Mouse (Mus musculus) embryonic facial prominence, embryonic 15.5 days (tissue): ENCODE data around the gene Slc38a1. TPM values are rescaled to one million over a fixed set of nuclear protein-coding genes. Genes with fewer than 3 reads are reported as not detected.

Experiments
- ATAC-seq: fragments of 200-750 bp; cut with Nextera tagmentation; 2 replicates; pipeline ENCODE4 v1.8.0; 2017; ENCODE audit warnings: low read depth, moderate TSS enrichment; ENCODE audit not compliant: insufficient number of reproducible peaks, low FRiP score, low TSS enrichment
- H3K27ac ChIP-seq: fragments of 300-500 bp; sonication (generic); replicated peaks from 2 replicates; pipeline ENCODE4 v1.5.1; 2015; ENCODE audit warnings: mild to moderate bottlenecking, inconsistent platforms
- H3K27me3 ChIP-seq: fragments of 300-500 bp; sonication (generic); 2 replicates; pipeline ENCODE4 v1.6.1; 2015; ENCODE audit warnings: inconsistent platforms
- H3K36me3 ChIP-seq: fragments of 300-500 bp; sonication (generic); 2 replicates; pipeline ENCODE4 v1.6.1; 2015; ENCODE audit warnings: mild to moderate bottlenecking, inconsistent platforms
- H3K4me1 ChIP-seq: fragments of 300-500 bp; sonication (generic); 2 replicates; pipeline ENCODE4 v1.6.1; 2015; ENCODE audit warnings: inconsistent platforms
- H3K4me2 ChIP-seq: fragments of 300-500 bp; sonication (generic); replicated peaks from 2 replicates; pipeline ENCODE4 v1.6.1; 2015; ENCODE audit warnings: mild to moderate bottlenecking, inconsistent platforms
- H3K4me3 ChIP-seq: fragments of 300-500 bp; sonication (generic); replicated peaks from 2 replicates; pipeline ENCODE4 v1.5.1; 2015; ENCODE audit warnings: mild to moderate bottlenecking, inconsistent platforms
- H3K9ac ChIP-seq: fragments of 300-500 bp; sonication (generic); 2 replicates; pipeline ENCODE4 v1.6.1; 2015; ENCODE audit warnings: inconsistent platforms
- H3K9me3 ChIP-seq: fragments of 300-500 bp; sonication (generic); replicated peaks from 2 replicates; pipeline ENCODE4 v1.6.1; 2016; ENCODE audit warnings: inconsistent platforms
- WGBS: fragments of 180-500 bp; shearing (Covaris S2); methylation state at CpG from one replicate; pipeline ENCODE4 v1.1.7; 2015; 5-methylcytosine and 5-hydroxymethylcytosine counted together
- polyA plus RNA-seq: library from polyadenylated mRNA; unstranded; fragments of >200 nt; fragmentation: Nextera tagmentation; extraction: Ambion mirVana; gene quantifications from 2 replicates; pipeline ENCODE4 v1.2.1, GENCODE M21; 2015

Gene Slc38a1
- polyA plus RNA-seq, 1 experiment from 2014 or later = 44.6 TPM

DNA sequence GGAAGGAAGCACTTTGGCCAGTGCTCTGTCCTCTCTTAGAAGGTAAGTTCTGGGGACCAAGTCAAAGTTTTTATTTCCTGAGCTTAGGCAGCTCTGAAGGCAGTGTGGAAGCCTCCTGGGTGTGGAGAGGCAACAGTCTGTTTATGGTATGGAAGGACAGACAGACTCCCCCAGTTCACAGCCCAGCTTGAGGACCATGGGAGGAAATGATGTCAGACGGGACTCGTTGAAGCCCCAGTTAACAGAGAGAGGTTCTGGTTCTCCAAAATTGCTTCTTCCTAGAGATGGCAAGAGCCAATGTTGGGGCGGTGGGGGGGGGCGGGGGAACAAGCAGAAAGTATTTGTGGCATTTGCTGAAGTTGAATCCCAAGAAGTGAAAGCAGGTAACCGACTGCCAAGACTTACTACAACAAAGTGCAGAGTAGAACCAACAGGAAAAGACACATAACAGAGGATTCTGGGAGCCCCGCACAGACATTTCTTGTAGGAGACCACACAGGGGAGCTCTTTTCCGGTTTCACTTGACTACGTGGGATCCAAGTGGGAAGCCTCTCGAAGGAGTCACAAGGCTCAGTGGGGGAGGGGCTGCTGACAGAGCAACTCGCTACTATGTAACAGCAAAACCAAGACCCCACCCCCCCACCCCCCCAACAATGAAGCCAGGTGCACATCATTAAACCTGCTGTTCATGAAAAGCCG is 41.6 kb upstream of the Slc38a1 start:
- Histone ChIP-seq H3K27ac (no peak overlapping the region), H3K4me1 (peaks cover 12% of the 10 kb centered on the region; the same call in 1 of the 2 replicates), H3K4me2 (no peak overlapping the region), H3K9me3 (no peaks in the 10 kb centered on the region), H3K4me3 (no peak overlapping the region), H3K27me3 (0 out of 2 replicates have a peak, but pooled peaks cover 4% of the 10 kb centered on the region), H3K36me3 (peaks cover 15% of the 10 kb centered on the region), H3K9ac (no peak overlapping the region)
- ATAC-seq = no peak
- WGBS = 33% methylated on average over 11 of the region's 11 CpGs

DNA sequence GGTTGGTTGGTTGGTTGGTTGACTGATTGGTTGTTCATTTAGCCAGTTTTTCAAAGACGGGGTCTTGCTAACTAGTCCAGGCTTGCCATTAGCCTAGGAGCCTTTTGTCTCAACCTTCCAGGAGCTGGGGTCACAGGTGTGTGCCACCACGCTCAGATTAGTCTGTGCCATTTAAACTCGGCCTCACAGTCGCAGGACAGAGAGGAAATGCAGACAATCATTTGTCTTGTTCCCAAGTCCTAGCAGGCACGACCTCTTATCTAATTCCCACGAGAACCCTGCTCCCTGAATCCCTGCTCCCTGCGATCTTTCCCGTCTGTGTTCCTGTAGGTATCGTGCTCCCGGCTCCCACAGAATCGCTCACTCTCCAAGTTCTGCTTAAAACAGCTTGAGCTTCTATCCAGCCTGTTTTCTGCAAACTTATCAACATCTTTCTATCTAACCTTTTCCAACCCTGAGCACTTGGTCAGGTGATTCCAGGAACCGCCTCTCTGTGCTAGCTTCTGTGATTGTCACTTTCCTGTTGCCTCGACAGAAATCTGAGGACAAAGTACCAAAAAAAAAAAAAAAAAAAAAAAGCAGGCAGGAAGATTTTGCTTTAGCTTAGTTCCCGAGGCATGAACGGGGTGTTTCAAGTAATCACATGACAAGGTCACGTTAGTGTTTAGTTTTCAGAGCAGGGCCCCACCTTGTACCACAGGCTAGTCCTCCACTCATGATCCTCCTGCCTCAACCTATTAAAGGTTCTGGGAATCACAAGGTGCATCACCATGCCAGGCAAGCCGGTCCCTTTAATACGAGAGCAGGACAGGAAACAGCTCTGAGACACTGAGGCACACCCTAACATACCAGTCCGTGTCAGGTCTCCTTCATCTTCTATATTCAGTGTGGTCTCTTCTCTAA is 36.4 kb upstream of the Slc38a1 start:
- Histone ChIP-seq H3K9me3 (no peaks in the 10 kb centered on the region), H3K36me3 (no peaks in the 10 kb centered on the region), H3K4me1 (peaks cover 17% of the 10 kb centered on the region), H3K9ac (no peak overlapping the region), H3K4me3 (no peak overlapping the region), H3K27me3 (peaks cover 4% of the 10 kb centered on the region; the same call in 1 of the 2 replicates), H3K27ac (no peak overlapping the region), H3K4me2 (no peak overlapping the region)
- ATAC-seq = no peak
- 61% methylated on average over 19 of the region's 19 CpGs for WGBS

DNA sequence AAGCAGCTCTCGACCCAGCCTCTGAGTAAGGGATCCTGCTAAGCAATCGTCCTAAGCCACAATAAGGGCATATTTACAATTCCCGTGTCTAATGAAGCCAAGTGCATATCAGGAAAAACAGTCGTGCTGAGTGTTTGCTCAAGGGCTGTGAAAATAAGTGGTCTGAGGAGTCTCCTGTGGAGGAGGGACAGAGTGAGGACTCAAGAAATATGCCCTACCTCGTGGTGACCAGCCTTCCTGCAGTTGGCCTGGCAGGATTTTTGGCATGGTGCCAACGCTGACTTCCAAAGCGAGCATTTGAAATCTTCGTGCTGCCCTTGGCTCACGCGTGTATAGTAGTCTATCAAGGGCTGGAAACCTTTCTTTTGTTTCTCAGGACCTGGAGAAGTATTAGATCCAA is 33.8 kb upstream of the Slc38a1 start:
- Histone ChIP-seq H3K4me1 (peaks cover 13% of the 10 kb centered on the region), H3K36me3 (no peaks in the 10 kb centered on the region), H3K9ac (no peak overlapping the region), H3K4me3 (no peak overlapping the region), H3K9me3 (no peaks in the 10 kb centered on the region), H3K27ac (no peak overlapping the region), H3K27me3 (peaks cover 4% of the 10 kb centered on the region; the same call in 1 of the 2 replicates), H3K4me2 (no peak overlapping the region)
- WGBS = 38% methylated on average over 10 of the region's 10 CpGs
- ATAC-seq = no peak

DNA sequence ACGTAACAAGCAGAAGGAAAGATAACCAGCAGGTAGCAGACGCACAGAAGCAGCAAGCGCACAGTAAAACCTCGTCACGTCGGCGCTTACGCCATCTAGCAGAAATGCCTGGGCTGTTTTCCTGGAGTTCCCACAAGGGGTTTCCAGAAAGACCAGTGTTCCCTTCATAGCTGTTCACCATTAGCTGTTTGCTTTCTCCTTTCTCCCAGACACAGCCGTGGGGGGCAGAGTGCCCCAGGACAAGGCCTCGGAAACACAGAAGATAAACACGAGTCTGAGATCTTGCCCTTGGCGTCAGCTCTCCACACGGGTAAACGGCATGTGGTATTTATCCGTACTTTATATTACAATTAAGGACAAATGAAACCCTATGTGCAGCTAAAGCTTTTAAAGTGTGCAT is 33.0 kb upstream of the Slc38a1 start:
- Histone ChIP-seq H3K9ac (no peak overlapping the region), H3K27me3 (peaks cover 4% of the 10 kb centered on the region; the same call in 1 of the 2 replicates), H3K4me1 (peaks cover 12% of the 10 kb centered on the region), H3K36me3 (no peaks in the 10 kb centered on the region), H3K9me3 (no peaks in the 10 kb centered on the region), H3K27ac (0 out of 2 replicates have a peak overlapping the region, but pooled peaks have one; percentile 28), H3K4me3 (no peak overlapping the region), H3K4me2 (no peak overlapping the region)
- WGBS = 53% methylated on average over 15 of the region's 15 CpGs
- no peak for ATAC-seq

DNA sequence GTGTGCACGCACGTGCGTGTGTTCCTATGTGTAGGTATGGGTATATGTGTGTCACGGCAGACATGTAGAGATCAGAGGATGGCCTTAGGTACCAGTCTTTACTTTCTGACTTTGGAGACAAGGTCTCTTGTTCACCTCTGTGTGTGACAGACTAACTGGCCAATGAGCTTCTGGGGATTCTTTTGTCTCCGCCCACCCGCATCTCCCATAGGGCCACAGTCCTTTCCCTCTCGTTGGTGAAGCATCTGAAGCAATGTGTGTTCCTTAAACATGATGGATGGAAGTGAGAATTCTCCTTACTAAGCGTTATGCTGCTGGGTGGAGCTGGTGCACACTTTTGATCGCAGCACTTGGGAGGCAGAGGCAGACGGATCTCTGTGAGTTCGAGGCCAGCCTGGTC is 32.3 kb upstream of the Slc38a1 start:
- WGBS = 85% methylated on average over 11 of the region's 11 CpGs
- Histone ChIP-seq H3K9ac (no peak overlapping the region), H3K4me1 (peaks cover 12% of the 10 kb centered on the region), H3K4me2 (no peak overlapping the region), H3K27ac (no peak overlapping the region), H3K4me3 (no peak overlapping the region), H3K9me3 (no peaks in the 10 kb centered on the region), H3K36me3 (no peaks in the 10 kb centered on the region), H3K27me3 (peaks cover 4% of the 10 kb centered on the region; the same call in 1 of the 2 replicates)
- ATAC-seq = no peak

DNA sequence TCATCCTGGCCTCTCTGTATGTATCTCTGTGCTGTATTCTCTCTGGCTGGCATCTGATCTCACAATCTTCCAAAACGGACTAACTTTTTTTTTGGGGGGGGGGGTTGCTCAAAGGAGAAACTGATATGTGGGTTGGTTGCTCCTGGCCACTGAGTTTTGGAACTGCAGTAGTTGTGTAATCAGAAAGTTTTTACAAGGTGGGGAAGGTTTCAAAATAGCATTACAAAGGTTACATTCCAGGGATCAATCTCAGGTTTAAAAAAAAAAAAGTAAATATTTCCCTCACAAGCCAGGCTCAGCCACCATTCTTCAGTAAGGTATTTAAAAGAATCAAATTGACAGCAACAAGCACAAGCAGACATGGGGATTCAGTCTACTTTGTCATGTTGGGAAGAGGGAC is 31.4 kb upstream of the Slc38a1 start:
- Histone ChIP-seq H3K27ac (no peak overlapping the region), H3K9ac (no peak overlapping the region), H3K27me3 (no peaks in the 10 kb centered on the region; the same call in 1 of the 2 replicates), H3K4me2 (no peak overlapping the region), H3K4me3 (no peak overlapping the region), H3K9me3 (no peaks in the 10 kb centered on the region), H3K36me3 (no peaks in the 10 kb centered on the region), H3K4me1 (peaks cover 12% of the 10 kb centered on the region)
- 71% methylated on average over 1 of the region's 1 CpGs for WGBS
- ATAC-seq = no peak

DNA sequence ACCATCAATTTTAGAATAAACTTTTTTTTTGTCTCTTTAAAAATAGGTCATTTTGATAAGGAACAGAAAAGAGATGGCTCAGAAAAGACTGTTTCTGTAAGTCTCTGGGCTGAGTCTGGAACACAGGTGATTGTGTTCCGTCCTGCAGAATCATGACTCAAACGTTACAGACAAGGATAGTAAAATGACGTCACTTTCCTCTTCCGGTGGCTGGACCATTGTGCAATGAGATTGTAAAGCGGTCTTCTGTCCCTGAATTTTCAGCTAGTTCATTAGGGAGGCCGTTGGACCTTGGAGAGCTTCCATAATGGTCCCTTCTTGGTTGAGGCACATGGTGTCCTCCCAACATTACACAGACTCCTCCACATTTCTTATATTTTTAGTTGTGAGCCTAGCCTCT is 27.0 kb upstream of the Slc38a1 start:
- 83% methylated on average over 6 of the region's 6 CpGs for WGBS
- no peak overlapping the region for H3K4me2 ChIP-seq

DNA sequence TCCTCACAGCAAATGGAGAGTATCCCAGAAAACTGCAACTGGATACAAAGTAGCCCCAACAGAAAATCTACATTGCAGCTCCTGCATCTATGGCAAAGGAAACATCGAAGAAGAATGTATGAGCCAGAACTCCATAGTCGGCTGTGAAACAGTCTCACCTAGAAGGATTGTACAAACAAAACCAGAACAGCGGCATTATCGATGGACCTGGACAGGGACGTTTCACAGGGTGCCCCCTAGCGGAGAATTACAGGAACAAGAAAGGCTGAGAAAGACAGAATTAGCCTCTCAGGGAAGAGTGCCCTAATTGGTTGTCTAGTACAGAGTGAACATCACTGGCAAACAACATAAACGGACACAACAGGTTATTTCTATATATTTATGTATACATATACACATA is 23.9 kb upstream of the Slc38a1 start:
- H3K9me3 ChIP-seq = no peaks in the 10 kb centered on the region
- no peaks in the 10 kb centered on the region for H3K36me3 ChIP-seq
- H3K4me3 ChIP-seq = peak overlapping the region; percentile 27
- 0 out of 2 replicates have a peak overlapping the region, but pooled peaks have one; percentile 23 for H3K9ac ChIP-seq
- WGBS = 4% methylated on average over 7 of the region's 7 CpGs
- peaks cover 6% of the 10 kb centered on the region; the same call in 1 of the 2 replicates for H3K4me1 ChIP-seq
- no peak overlapping the region for H3K27ac ChIP-seq
- ATAC-seq = no peak
- H3K27me3 ChIP-seq = no peaks in the 10 kb centered on the region
- peak overlapping the region; percentile 47 for H3K4me2 ChIP-seq

More for the DNA sequence above, 27.0 kb upstream of the Slc38a1 start:
- no peak overlapping the region for H3K4me3 ChIP-seq
- H3K27me3 ChIP-seq = no peaks in the 10 kb centered on the region
- H3K9me3 ChIP-seq = no peaks in the 10 kb centered on the region
- H3K9ac ChIP-seq = no peak overlapping the region
- no peaks in the 10 kb centered on the region for H3K36me3 ChIP-seq
- peaks cover 6% of the 10 kb centered on the region; the same call in 1 of the 2 replicates for H3K4me1 ChIP-seq
- ATAC-seq = no peak
- H3K27ac ChIP-seq = no peak overlapping the region

DNA sequence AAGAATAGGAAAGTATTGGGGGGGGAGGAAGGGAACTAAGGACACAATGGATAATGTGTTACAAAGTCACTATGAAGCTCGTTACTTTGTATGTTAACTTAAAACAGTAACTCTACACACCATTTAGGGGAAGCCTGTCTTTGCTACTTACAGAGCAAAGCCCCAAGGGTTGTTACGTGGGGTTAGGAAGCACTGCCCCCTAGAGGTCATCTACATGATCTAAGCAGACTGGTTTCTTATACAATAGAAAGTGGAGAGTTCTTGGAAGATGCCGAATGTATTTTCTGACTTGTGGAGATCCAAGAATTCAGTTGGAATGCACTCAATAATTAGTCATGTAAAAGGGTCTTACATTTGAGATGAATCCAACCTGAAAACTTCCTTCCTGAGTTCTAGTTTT is 23.2 kb upstream of the Slc38a1 start:
- Histone ChIP-seq H3K27ac (no peak overlapping the region), H3K4me2 (peak overlapping the region; percentile 47; the same call in 1 of the 2 replicates), H3K4me1 (peaks cover 6% of the 10 kb centered on the region; the same call in 1 of the 2 replicates), H3K9ac (no peak overlapping the region), H3K27me3 (no peaks in the 10 kb centered on the region), H3K36me3 (no peaks in the 10 kb centered on the region), H3K4me3 (no peak overlapping the region), H3K9me3 (no peaks in the 10 kb centered on the region)
- WGBS = 5% methylated on average over 3 of the region's 3 CpGs
- peak; percentile 64; the same call in 1 of the 2 replicates for ATAC-seq

DNA sequence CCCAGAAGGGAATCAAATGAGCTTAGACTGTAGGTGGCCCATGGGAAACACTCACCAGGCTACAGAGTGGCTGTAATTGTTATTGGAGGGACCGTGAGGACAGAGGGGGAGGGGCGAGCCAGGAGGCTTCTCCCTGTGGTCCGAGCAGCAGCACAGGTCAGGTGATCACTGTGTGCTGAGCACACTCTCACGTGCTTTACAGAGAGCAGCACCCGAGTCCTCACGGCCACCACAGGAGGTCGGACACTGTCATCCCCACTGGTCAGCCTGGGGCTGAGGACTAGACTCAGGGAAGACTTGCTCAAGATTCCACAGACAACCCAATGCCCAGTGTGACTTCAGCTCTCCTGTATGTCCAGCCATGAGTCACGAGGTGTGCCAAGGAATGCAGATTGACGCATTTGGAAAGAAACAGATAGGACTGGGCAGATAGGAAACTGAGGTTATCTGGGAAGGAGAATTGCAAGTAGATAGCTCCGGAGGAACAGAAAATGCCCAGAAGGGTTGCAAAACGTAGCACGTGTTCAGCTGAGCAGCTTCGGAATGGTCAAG is 18.0 kb upstream of the Slc38a1 start:
- Histone ChIP-seq H3K4me3 (no peak overlapping the region), H3K36me3 (no peaks in the 10 kb centered on the region), H3K4me2 (no peak overlapping the region), H3K9me3 (no peaks in the 10 kb centered on the region), H3K27ac (no peak overlapping the region), H3K9ac (no peak overlapping the region), H3K4me1 (no peaks in the 10 kb centered on the region), H3K27me3 (no peaks in the 10 kb centered on the region)
- ATAC-seq = no peak
- 59% methylated on average over 13 of the region's 13 CpGs for WGBS

DNA sequence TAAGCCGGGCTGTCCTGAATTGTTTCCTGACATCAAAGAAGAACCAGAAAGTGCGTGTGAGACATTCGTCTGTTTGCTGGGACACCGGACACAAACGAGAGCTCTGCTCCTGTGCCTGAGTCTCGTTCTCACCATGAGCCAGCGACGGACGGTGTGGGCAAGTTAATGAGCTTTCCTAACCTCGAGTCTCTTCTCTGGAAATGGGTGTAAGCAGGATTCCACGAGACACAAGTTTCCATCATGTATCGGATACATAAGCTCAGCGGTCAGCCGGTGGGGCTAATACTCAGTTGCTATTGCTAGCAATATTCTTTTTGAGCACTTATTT is 15.5 kb upstream of the Slc38a1 start:
- no peaks in the 10 kb centered on the region for H3K4me1 ChIP-seq
- H3K27me3 ChIP-seq = no peaks in the 10 kb centered on the region
- no peak overlapping the region for H3K9ac ChIP-seq
- no peak overlapping the region for H3K4me2 ChIP-seq
- no peak for ATAC-seq
- 62% methylated on average over 14 of the region's 14 CpGs for WGBS
- no peaks in the 10 kb centered on the region for H3K36me3 ChIP-seq
- H3K9me3 ChIP-seq = no peaks in the 10 kb centered on the region
- H3K4me3 ChIP-seq = no peak overlapping the region
- no peak overlapping the region for H3K27ac ChIP-seq
